Mouse (Mus musculus) R1 (cell line): ENCODE data around the gene Dhh.

ENCODE experiments used
- DNase-seq: peaks from one replicate; pipeline ENCODE4 v3.0.0-alpha.2; 2018; ENCODE audit warnings: low read depth, low spot score

Dhh gene

GRCm38 (mm10) chr15:98851229-98851818, 47.0 kb downstream of the Dhh start:
- peak; percentile 62 for DNase-seq

GRCm38 (mm10) chr15:98850668-98851067, 47.7 kb downstream of the Dhh start:
- no peak for DNase-seq

GRCm38 (mm10) chr15:98849956-98850600, 48.3 kb downstream of the Dhh start:
- no peak for DNase-seq

GRCm38 (mm10) chr15:98849165-98849564, 49.2 kb downstream of the Dhh start:
- no peak for DNase-seq

- DNase-seq = no peak
These were observed 52.2 kb downstream of the Dhh start for GRCm38 (mm10) chr15:98846140-98846539.

- no peak for DNase-seq
These were observed 53.2 kb downstream of the Dhh start for GRCm38 (mm10) chr15:98845149-98845548.

GRCm38 (mm10) chr15:98843595-98844223, 54.6 kb downstream of the Dhh start:
- no peak for DNase-seq
